Comparison of ENCODE assay signal across 8 mouse cellular contexts in the genomic region with DNA sequence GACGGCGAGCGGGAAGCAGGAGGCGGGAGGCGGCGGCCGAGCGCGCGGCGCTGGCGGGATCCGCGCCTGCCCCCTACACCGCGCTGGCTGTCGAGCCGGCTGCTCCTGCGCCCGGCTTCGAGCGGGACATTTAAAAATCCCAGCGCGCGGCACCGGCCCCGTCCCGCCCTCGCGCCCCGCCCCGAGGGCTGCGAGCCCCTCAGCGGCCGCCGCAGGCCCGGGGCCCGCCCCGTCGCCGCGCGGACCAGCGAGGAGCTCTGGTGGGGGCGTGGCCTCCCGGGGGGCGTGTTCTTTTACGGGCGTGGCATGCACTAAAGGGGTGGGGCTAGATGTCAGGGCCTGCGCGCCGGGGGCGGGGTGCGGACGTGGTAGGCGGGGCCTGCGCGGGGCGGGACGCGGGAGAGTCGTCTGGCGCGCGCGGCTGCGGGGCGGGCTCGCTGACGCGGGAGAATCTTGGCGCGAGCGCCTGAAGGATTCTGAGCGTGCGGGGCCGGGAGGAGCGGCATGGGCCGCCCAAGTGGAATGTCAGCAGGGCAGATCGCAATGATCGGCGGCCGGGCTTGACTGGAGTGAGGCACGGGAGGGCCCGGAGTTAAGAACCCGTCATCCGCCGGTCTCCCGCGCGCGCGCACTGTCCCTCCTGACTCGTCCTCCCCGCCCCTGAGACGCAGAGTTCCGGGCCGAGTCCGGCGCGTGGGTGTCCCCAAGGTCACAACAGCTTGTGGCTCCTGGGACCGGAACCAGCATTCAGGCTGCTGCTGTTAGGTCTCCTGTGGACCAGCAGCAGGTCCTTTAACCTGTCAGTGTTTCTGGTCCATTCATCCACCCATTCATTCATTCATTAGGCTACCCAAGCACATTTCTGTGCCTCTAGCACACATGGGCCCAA. TPM values are rescaled to one million over a fixed set of nuclear protein-coding genes. Genes with fewer than 3 reads are reported as not detected.
DNase-seq lines count a peak whose midpoint lies in the region; ATAC-seq and TF ChIP-seq lines count a peak whose summit lies in the region.

Gene Ccne1 (minus strand): TSS at position 164 of the 889 bp plus-strand sequence.

- H3K4me3 ChIP-seq in forebrain, embryonic 11.5 days (ENCODE audit: low read depth, low read length), result peak within 1 kb of the TSS; percentile 78
- peak within 1 kb of the TSS; percentile 73 for H3K4me3 ChIP-seq in heart, postnatal 0 days (ENCODE audit: low read depth, low read length)
- peak within 1 kb of the TSS; percentile 91 for H3K4me3 ChIP-seq in liver, embryonic 16.5 days (ENCODE audit: low read depth, low read length)
- peak within 1 kb of the TSS; percentile 76 for H3K4me3 ChIP-seq in neural tube, embryonic 13.5 days
- H3K4me3 ChIP-seq in testis, adult 2 months (ENCODE audit: control insufficient read depth, low read depth, low read length), result peak within 1 kb of the TSS; percentile 95

- TF ChIP-seq POLR2A in testis, adult 2 months (IDR thresholded peaks at IDR 0.05; ENCODE audit: control insufficient read depth, low read depth, low read length), result 0 out of 2 replicates have a peak, but pooled peaks have one; percentile 33

- peak; percentile 100 for DNase-seq in CD8-positive naive resting alpha-beta T cell, adult 2 months (ENCODE audit: low read depth in 2 of 2, low spot score in 2 of 2)
- DNase-seq in c-Kit-positive CD71-negative TER-119-negative erythroid progenitor cells, embryonic 14.5 days (ENCODE audit: low read depth), result peak; percentile 91
- peak; percentile 100 for DNase-seq in forebrain, embryonic 11.5 days (ENCODE audit: low spot score)
- DNase-seq in heart, postnatal 0 days (ENCODE audit: low spot score), result peak; percentile 95
- peak; percentile 100 for DNase-seq in kidney, postnatal 4 days

- peak within 1 kb of the TSS; percentile 84 for H3K9ac ChIP-seq in forebrain, embryonic 11.5 days (ENCODE audit: low read length)
- H3K9ac ChIP-seq in heart, postnatal 0 days (replicated peaks; ENCODE audit: low read depth, low read length), result peak within 1 kb of the TSS; percentile 54
- peak within 1 kb of the TSS; percentile 86 for H3K9ac ChIP-seq in liver, embryonic 16.5 days (ENCODE audit: low read depth, low read length)
- H3K9ac ChIP-seq in neural tube, embryonic 13.5 days, result peak within 1 kb of the TSS; percentile 81

- no peak for TF ChIP-seq CTCF in heart, postnatal 0 days (IDR thresholded peaks at IDR 0.05; ENCODE audit: low read depth)
- no peak for TF ChIP-seq CTCF in testis, adult 2 months (IDR thresholded peaks at IDR 0.05; ENCODE audit: control insufficient read depth, insufficient read depth, insufficient replicate concordance, low read depth, low read length)

- peak within 1 kb of the TSS; percentile 62 for H3K27ac ChIP-seq in forebrain, embryonic 11.5 days (ENCODE audit: low read depth, low read length)
- H3K27ac ChIP-seq in heart, postnatal 0 days (ENCODE audit: low read depth), result peak within 1 kb of the TSS; percentile 58
- peak within 1 kb of the TSS; percentile 82 for H3K27ac ChIP-seq in liver, embryonic 16.5 days (ENCODE audit: low read length)
- H3K27ac ChIP-seq in neural tube, embryonic 13.5 days (replicated peaks), result no peak within 1 kb of the TSS
- H3K27ac ChIP-seq in testis, adult 2 months (ENCODE audit: control insufficient read depth, insufficient read depth, low read depth, low read length), result peak within 1 kb of the TSS; percentile 64

- H3K4me2 ChIP-seq in forebrain, embryonic 11.5 days (ENCODE audit: low read depth, low read length, severe bottlenecking), result peak within 1 kb of the TSS; percentile 97
- H3K4me2 ChIP-seq in heart, postnatal 0 days (ENCODE audit: low read depth, low read length), result peak within 1 kb of the TSS; percentile 97
- peak within 1 kb of the TSS; percentile 97 for H3K4me2 ChIP-seq in liver, embryonic 16.5 days (ENCODE audit: low read depth, low read length)
- H3K4me2 ChIP-seq in neural tube, embryonic 13.5 days, result peak within 1 kb of the TSS; percentile 88

- H3K4me1 ChIP-seq in forebrain, embryonic 11.5 days (replicated peaks; ENCODE audit: control insufficient read depth, insufficient read depth, low read length), result peaks cover 13% of the 10 kb centered on the region
- peaks cover 11% of the 10 kb centered on the region; the same call in 1 of the 2 replicates for H3K4me1 ChIP-seq in heart, postnatal 0 days (ENCODE audit: control insufficient read depth, insufficient read depth)
- H3K4me1 ChIP-seq in liver, embryonic 16.5 days (ENCODE audit: control insufficient read depth, low read depth, low read length), result peaks cover 36% of the 10 kb centered on the region
- peaks cover 17% of the 10 kb centered on the region for H3K4me1 ChIP-seq in neural tube, embryonic 13.5 days (replicated peaks)
- H3K4me1 ChIP-seq in testis, adult 2 months (ENCODE audit: control insufficient read depth, insufficient read depth, low read length), result peaks cover 18% of the 10 kb centered on the region

- peaks cover 2% of the 10 kb centered on the region; the same call in 1 of the 2 replicates for H3K36me3 ChIP-seq in forebrain, embryonic 11.5 days (ENCODE audit: control insufficient read depth, insufficient read depth, low read length)
- peaks cover 8% of the 10 kb centered on the region for H3K36me3 ChIP-seq in heart, postnatal 0 days (replicated peaks; ENCODE audit: control insufficient read depth, insufficient read depth, low read length)
- peaks cover 11% of the 10 kb centered on the region for H3K36me3 ChIP-seq in liver, embryonic 16.5 days (ENCODE audit: control insufficient read depth, insufficient read depth)
- 0 out of 2 replicates have a peak, but pooled peaks cover under 1% of the 10 kb centered on the region for H3K36me3 ChIP-seq in neural tube, embryonic 13.5 days
- H3K36me3 ChIP-seq in testis, adult 2 months (ENCODE audit: control insufficient read depth, insufficient read depth, low read length), result no peaks in the 10 kb centered on the region

- under 1% methylated on average over 72 of the region's 102 CpGs for WGBS in forebrain, embryonic 11.5 days
- under 1% methylated on average over 87 of the region's 102 CpGs for WGBS in heart, postnatal 0 days
- under 1% methylated on average over 68 of the region's 102 CpGs for WGBS in liver, embryonic 16.5 days (ENCODE audit: insufficient replicate concordance)
- under 1% methylated on average over 68 of the region's 102 CpGs for WGBS in neural tube, embryonic 13.5 days

- no peak for TF ChIP-seq EP300 in heart, postnatal 0 days (IDR thresholded peaks at IDR 0.05; ENCODE audit: low read depth)

- peak; percentile 94 for ATAC-seq in forebrain, embryonic 11.5 days (replicated peaks; ENCODE audit: low FRiP score)
- peak; percentile 97 for ATAC-seq in heart, postnatal 0 days (ENCODE audit: insufficient read depth, low read depth)
- peak; percentile 89 for ATAC-seq in liver, embryonic 16.5 days (ENCODE audit: low read depth)
- peak; percentile 95 for ATAC-seq in neural tube, embryonic 13.5 days (ENCODE audit: low read depth)

- H3K27me3 ChIP-seq in forebrain, embryonic 11.5 days (ENCODE audit: control insufficient read depth, insufficient read depth, low read length), result no peaks in the 10 kb centered on the region
- H3K27me3 ChIP-seq in heart, postnatal 0 days (ENCODE audit: control insufficient read depth, insufficient read depth, low read length), result no peaks in the 10 kb centered on the region
- no peaks in the 10 kb centered on the region for H3K27me3 ChIP-seq in liver, embryonic 16.5 days (ENCODE audit: control insufficient read depth, insufficient read depth, low read depth, low read length)
- H3K27me3 ChIP-seq in neural tube, embryonic 13.5 days, result peaks cover 4% of the 10 kb centered on the region; the same call in 1 of the 2 replicates
- no peaks in the 10 kb centered on the region for H3K27me3 ChIP-seq in testis, adult 2 months (ENCODE audit: control insufficient read depth, insufficient read depth, low read length)

- H3K9me3 ChIP-seq in forebrain, embryonic 11.5 days (ENCODE audit: control insufficient read depth, low read length), result no peaks in the 10 kb centered on the region
- H3K9me3 ChIP-seq in heart, postnatal 0 days (replicated peaks; ENCODE audit: control insufficient read depth, low read length), result no peaks in the 10 kb centered on the region
- H3K9me3 ChIP-seq in liver, embryonic 16.5 days (replicated peaks; ENCODE audit: control insufficient read depth, low read length), result no peaks in the 10 kb centered on the region
- H3K9me3 ChIP-seq in neural tube, embryonic 13.5 days, result no peaks in the 10 kb centered on the region

RNA-seq across cellular contexts. Expression of gene Ccne1, which starts in this region (rescaled TPM):
- polyA plus RNA-seq in forebrain, embryonic 11.5 days (2014; fragmentation: Nextera tagmentation; extraction: Ambion mirVana), result 68.6 and 71.1 TPM in 2 replicates
- total RNA-seq in heart, postnatal 0 days (2014; rRNA removed; ENCODE audit: low replicate concordance), result 5.7 and 16.3 TPM in 2 replicates
- 9.0 and 9.3 TPM in 2 replicates for polyA plus RNA-seq in heart, postnatal 0 days (2015; fragmentation: Nextera tagmentation; extraction: Ambion mirVana)
- 59.0 and 68.6 TPM in 2 replicates for polyA plus RNA-seq in liver, embryonic 16.5 days (2015; fragmentation: Nextera tagmentation; extraction: Ambion mirVana)
- polyA plus RNA-seq in neural tube, embryonic 13.5 days (2015; fragmentation: Nextera tagmentation; extraction: Ambion mirVana), result 18.1 and 18.2 TPM in 2 replicates
- polyA plus RNA-seq in testis, adult 2 months (2012; rRNA removed), result 5.7 and 5.9 TPM in 2 replicates
